Mouse (Mus musculus): ENCODE data around the gene Alyref. TPM values are rescaled to one million over a fixed set of nuclear protein-coding genes. Genes with fewer than 3 reads are reported as not detected.

Gene Alyref
- polyA plus RNA-seq, 1 experiment from 2014 or later: 213 TPM

- H3K9me3 ChIP-seq (ENCODE audit: control insufficient read depth, low read length): no peaks in the 10 kb centered on the region
- peak overlapping the region; percentile 92 for H3K9ac ChIP-seq (ENCODE audit: low read length)
- WGBS: 72% methylated on average over 8 of the region's 8 CpGs
- H3K27me3 ChIP-seq (ENCODE audit: control insufficient read depth, insufficient read depth, low read length): no peaks in the 10 kb centered on the region
- TF ChIP-seq EP300 (optimal IDR thresholded peaks at IDR 0.05) (no peak), CTCF (IDR thresholded peaks at IDR 0.05; ENCODE audit: low read depth) (peak; percentile 70)
- DNase-seq (ENCODE audit: low spot score) (no peak), ATAC-seq (ENCODE audit: low FRiP score, low TSS enrichment) (no peak)
- H3K27ac ChIP-seq (replicated peaks): peak overlapping the region; percentile 98
- peaks cover 7% of the 10 kb centered on the region for H3K4me1 ChIP-seq (replicated peaks; ENCODE audit: control insufficient read depth, insufficient read depth)
- H3K36me3 ChIP-seq (ENCODE audit: control insufficient read depth, insufficient read depth, low read length): peaks cover 26% of the 10 kb centered on the region
- peak overlapping the region; percentile 90 for H3K4me2 ChIP-seq (replicated peaks; ENCODE audit: low read depth)
- peak overlapping the region; percentile 85 for H3K4me3 ChIP-seq (ENCODE audit: low read depth, low read length)
These were observed 15.7 kb downstream of the Alyref start for GRCm38 (mm10) chr11:120582268-120582981.

DNA sequence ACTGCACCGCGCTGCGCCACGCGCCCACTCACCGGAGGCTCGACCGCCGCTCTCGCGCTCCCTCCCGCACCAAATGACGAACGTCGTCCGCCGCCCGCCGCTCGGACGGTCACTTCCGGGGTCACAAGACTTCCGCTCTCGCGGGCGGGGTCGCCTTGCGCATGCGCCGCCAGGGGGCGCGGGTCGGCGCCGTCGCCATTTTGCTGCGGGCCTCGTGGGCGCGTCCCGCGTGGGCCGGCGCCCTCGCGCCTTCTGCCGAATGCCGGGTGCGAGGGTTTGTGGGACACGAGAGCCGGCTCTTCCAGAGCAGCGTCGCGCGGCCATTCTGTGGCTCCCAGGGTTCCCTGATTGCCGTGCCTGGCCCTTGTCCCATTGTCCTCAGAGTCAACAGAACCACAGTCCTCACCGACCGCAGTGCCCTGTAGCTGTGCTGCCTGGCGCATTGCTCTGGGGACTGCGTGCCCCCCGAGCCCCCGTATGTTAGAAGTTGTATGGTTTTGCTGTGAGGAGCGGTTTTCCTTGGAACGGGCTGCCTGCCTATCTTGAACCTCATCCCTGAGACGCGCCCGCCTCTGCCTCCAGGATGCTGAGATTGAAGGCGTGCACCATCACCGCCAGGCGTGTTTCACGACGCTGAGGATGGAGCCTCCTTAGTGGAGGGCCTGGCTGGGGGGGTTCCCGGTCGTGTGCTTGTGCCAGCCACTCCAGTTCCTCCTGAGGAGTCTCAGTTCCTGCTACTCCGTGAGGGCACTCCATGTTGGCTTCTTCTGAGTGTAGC lies 16.5 kb downstream of the Alyref start, which contains the start of gene Arhgdia:
Arhgdia (minus strand) TSS at position 135 of the 778 bp plus-strand sequence.
- Histone ChIP-seq H3K4me1 (replicated peaks; ENCODE audit: control insufficient read depth, insufficient read depth) (peaks cover 7% of the 10 kb centered on the region), H3K27ac (replicated peaks) (peak within 1 kb of the TSS; percentile 98), H3K9me3 (ENCODE audit: control insufficient read depth, low read length) (no peaks in the 10 kb centered on the region), H3K4me3 (ENCODE audit: low read depth, low read length) (peak within 1 kb of the TSS; percentile 85), H3K27me3 (ENCODE audit: control insufficient read depth, insufficient read depth, low read length) (no peaks in the 10 kb centered on the region), H3K4me2 (replicated peaks; ENCODE audit: low read depth) (peak within 1 kb of the TSS; percentile 90), H3K9ac (ENCODE audit: low read length) (peak within 1 kb of the TSS; percentile 92), H3K36me3 (ENCODE audit: control insufficient read depth, insufficient read depth, low read length) (peaks cover 26% of the 10 kb centered on the region)
- peak; percentile 48 for ATAC-seq (ENCODE audit: low FRiP score, low TSS enrichment)
- TF ChIP-seq CTCF (IDR thresholded peaks at IDR 0.05; ENCODE audit: low read depth): peak; percentile 60
- TF ChIP-seq EP300 (optimal IDR thresholded peaks at IDR 0.05): no peak
- peak; percentile 89 for DNase-seq (ENCODE audit: low spot score)
- WGBS: 5% methylated on average over 58 of the region's 75 CpGs

- Histone ChIP-seq H3K27ac (replicated peaks) (peak overlapping the region; percentile 98), H3K9me3 (ENCODE audit: control insufficient read depth, low read length) (no peaks in the 10 kb centered on the region), H3K4me1 (replicated peaks; ENCODE audit: control insufficient read depth, insufficient read depth) (peaks cover 7% of the 10 kb centered on the region), H3K4me2 (replicated peaks; ENCODE audit: low read depth) (peak overlapping the region; percentile 90), H3K4me3 (ENCODE audit: low read depth, low read length) (peak overlapping the region; percentile 85), H3K9ac (ENCODE audit: low read length) (peak overlapping the region; percentile 92), H3K27me3 (ENCODE audit: control insufficient read depth, insufficient read depth, low read length) (no peaks in the 10 kb centered on the region), H3K36me3 (ENCODE audit: control insufficient read depth, insufficient read depth, low read length) (peaks cover 24% of the 10 kb centered on the region)
- ATAC-seq (ENCODE audit: low FRiP score, low TSS enrichment): peak; percentile 54
- TF ChIP-seq CTCF (IDR thresholded peaks at IDR 0.05; ENCODE audit: low read depth) (no peak), EP300 (optimal IDR thresholded peaks at IDR 0.05) (no peak)
- peak; percentile 70 for DNase-seq (ENCODE audit: low spot score)
- under 1% methylated on average over 31 of the region's 44 CpGs for WGBS
These were observed 17.3 kb downstream of the Alyref start for GRCm38 (mm10) chr11:120580871-120581331.

DNA sequence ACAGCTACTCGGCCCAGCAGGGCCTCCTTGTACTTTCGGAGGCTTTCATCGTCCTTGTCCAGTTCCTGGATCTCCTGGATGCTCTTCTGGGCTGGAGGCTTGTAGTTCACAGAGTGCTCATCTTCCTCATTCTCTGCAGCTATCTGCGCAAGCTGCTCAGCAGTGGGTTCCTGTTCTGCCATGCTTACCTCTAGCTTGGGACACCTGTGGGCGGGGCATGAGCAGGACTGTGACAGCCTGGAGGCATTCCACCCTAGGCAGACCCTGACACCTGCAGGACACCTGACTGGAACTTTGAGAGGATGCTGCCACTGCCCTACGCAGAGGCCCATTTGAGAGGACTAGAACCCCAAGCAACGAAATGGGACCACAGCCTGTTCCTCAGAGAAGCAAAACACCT lies 18.0 kb downstream of the Alyref start:
- H3K9ac ChIP-seq (ENCODE audit: low read length): peak overlapping the region; percentile 92
- peak overlapping the region; percentile 98 for H3K27ac ChIP-seq (replicated peaks)
- H3K4me3 ChIP-seq (ENCODE audit: low read depth, low read length): peak overlapping the region; percentile 85
- peaks cover 7% of the 10 kb centered on the region for H3K4me1 ChIP-seq (replicated peaks; ENCODE audit: control insufficient read depth, insufficient read depth)
- H3K27me3 ChIP-seq (ENCODE audit: control insufficient read depth, insufficient read depth, low read length): no peaks in the 10 kb centered on the region
- no peaks in the 10 kb centered on the region for H3K9me3 ChIP-seq (ENCODE audit: control insufficient read depth, low read length)
- 40% methylated on average over 7 of the region's 7 CpGs for WGBS
- TF ChIP-seq EP300 (optimal IDR thresholded peaks at IDR 0.05) (no peak), CTCF (IDR thresholded peaks at IDR 0.05; ENCODE audit: low read depth) (no peak)
- peak overlapping the region; percentile 90 for H3K4me2 ChIP-seq (replicated peaks; ENCODE audit: low read depth)
- H3K36me3 ChIP-seq (ENCODE audit: control insufficient read depth, insufficient read depth, low read length): peaks cover 21% of the 10 kb centered on the region
- peak; percentile 46 for DNase-seq (ENCODE audit: low spot score)
- ATAC-seq (ENCODE audit: low FRiP score, low TSS enrichment): no peak

DNA sequence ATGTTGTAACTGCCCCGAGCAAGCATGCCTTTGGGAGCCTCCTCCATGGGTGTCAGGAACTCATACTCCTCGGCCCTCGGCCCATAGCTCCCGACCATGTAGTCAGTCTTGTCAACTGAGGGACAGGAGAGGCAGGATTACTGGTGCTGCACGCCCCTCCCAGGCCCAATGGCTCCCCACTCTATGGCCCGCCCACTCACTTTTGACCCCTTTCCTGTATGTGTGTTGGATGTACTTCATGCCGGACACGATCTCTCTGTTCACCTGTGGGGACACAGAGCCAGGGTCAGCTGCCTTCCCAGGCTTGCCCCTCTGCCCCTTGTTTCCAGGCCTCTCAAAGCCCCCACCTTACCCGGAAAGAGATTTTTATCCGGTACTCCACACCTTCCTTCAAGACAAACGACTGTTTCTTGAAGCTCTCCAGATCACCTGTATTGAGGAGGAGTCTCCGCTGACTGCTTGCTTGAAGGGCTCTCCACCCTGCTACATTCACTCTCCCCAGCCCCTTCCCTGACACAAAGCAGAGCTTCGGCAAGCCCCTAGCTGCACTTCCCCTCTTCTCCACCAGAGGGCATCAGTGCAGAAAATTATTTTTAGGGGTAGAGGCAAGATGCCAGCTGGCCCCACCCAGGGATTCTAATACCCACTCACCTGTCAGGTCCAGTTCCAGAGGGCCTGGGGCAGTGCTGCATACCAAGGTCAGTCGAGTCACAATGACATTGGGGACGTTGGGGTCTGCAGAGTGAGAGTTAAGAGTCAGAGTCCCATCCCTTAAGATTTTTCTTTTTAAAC lies 18.7 kb downstream of the Alyref start:
- peaks cover 19% of the 10 kb centered on the region for H3K36me3 ChIP-seq (ENCODE audit: control insufficient read depth, insufficient read depth, low read length)
- H3K4me3 ChIP-seq (ENCODE audit: low read depth, low read length): peak overlapping the region; percentile 85
- peaks cover 8% of the 10 kb centered on the region for H3K4me1 ChIP-seq (replicated peaks; ENCODE audit: control insufficient read depth, insufficient read depth)
- peak; percentile 75 for DNase-seq (ENCODE audit: low spot score)
- H3K9me3 ChIP-seq (ENCODE audit: control insufficient read depth, low read length): no peaks in the 10 kb centered on the region
- H3K4me2 ChIP-seq (replicated peaks; ENCODE audit: low read depth): peak overlapping the region; percentile 90
- no peaks in the 10 kb centered on the region for H3K27me3 ChIP-seq (ENCODE audit: control insufficient read depth, insufficient read depth, low read length)
- TF ChIP-seq CTCF (IDR thresholded peaks at IDR 0.05; ENCODE audit: low read depth) (peak; percentile 92), EP300 (optimal IDR thresholded peaks at IDR 0.05) (no peak)
- H3K9ac ChIP-seq (ENCODE audit: low read length): peak overlapping the region; percentile 92; the same call in 1 of the 2 replicates
- no peak for ATAC-seq (ENCODE audit: low FRiP score, low TSS enrichment)
- WGBS: 54% methylated on average over 15 of the region's 15 CpGs
- peak overlapping the region; percentile 98 for H3K27ac ChIP-seq (replicated peaks)
